Mouse (Mus musculus) ovary, postnatal 10 days (tissue): ENCODE results near the gene Gm13212.
"Not testable (repeated sequence)": the region's sequence is repeated elsewhere in the genome, so short reads cannot be mapped to it uniquely, and the experiment has no call there.

Experiments used
- DNase-seq: peaks from one replicate; pipeline ENCODE4 v3.0.0; 2022; ENCODE audit warnings: low spot score

The Gm13212 gene

GRCm38 (mm10) chr4:145585078-145585477 is at the start of gene Gm13212:
Gene Gm13212, plus strand, starts transcription at chr4:145585166.
- DNase-seq, result not testable (repeated sequence)

GRCm38 (mm10) chr4:145543861-145544260 is 41.1 kb upstream of the Gm13212 start:
- DNase-seq, result not testable (repeated sequence)

- DNase-seq, result not testable (repeated sequence)
Measured at GRCm38 (mm10) chr4:145545106-145545505, 39.9 kb upstream of the Gm13212 start.

- DNase-seq, result not testable (repeated sequence)
Measured at GRCm38 (mm10) chr4:145545734-145546349, 39.1 kb upstream of the Gm13212 start.

GRCm38 (mm10) chr4:145546477-145546876 is 38.5 kb upstream of the Gm13212 start:
- not testable (repeated sequence) for DNase-seq

- no peak for DNase-seq
Measured at GRCm38 (mm10) chr4:145556680-145557079, 28.3 kb upstream of the Gm13212 start.

GRCm38 (mm10) chr4:145559505-145560099 is 25.4 kb upstream of the Gm13212 start:
- no peak for DNase-seq

- DNase-seq, result no peak
Measured at GRCm38 (mm10) chr4:145564111-145564821, 20.7 kb upstream of the Gm13212 start.

- not testable (repeated sequence) for DNase-seq
Measured at GRCm38 (mm10) chr4:145570461-145570860, 14.5 kb upstream of the Gm13212 start.

- DNase-seq, result not testable (repeated sequence)
Measured at GRCm38 (mm10) chr4:145576623-145577022, 8.3 kb upstream of the Gm13212 start.

GRCm38 (mm10) chr4:145580333-145580732 is 4.6 kb upstream of the Gm13212 start:
- not testable (repeated sequence) for DNase-seq

- DNase-seq, result not testable (repeated sequence)
Measured at GRCm38 (mm10) chr4:145586046-145586445, 1.1 kb downstream of the Gm13212 start.

GRCm38 (mm10) chr4:145594183-145594582 is 9.2 kb downstream of the Gm13212 start:
- not testable (repeated sequence) for DNase-seq

GRCm38 (mm10) chr4:145594798-145595197 is 9.8 kb downstream of the Gm13212 start:
- DNase-seq, result not testable (repeated sequence)

GRCm38 (mm10) chr4:145640416-145641185 is 55.6 kb downstream of the Gm13212 start:
- DNase-seq, result not testable (repeated sequence)

GRCm38 (mm10) chr4:145670385-145670784 is 85.4 kb downstream of the Gm13212 start, which contains the start of gene Zfp980:
Gene Zfp980, plus strand, starts transcription at chr4:145670685.
- not testable (repeated sequence) for DNase-seq

- not testable (repeated sequence) for DNase-seq
Measured at GRCm38 (mm10) chr4:145674286-145674780, 89.4 kb downstream of the Gm13212 start.
